Mouse (Mus musculus) heart, postnatal 0 days (tissue): ENCODE measurements at regions not wholly inside any gene's neighbourhood (a gene's known extent, or its start where the extent isn't known, plus 50 kb on each side); places are given as distances from the start of the nearest gene placed in this dataset.

Source experiments
- CTCF ChIP-seq: IDR thresholded peaks from 2 replicates; pipeline ENCODE4 v1.5.1; 2016; ENCODE audit warnings: antibody characterized with exemption, control low read depth, low read depth
- EP300 ChIP-seq: IDR thresholded peaks from 2 replicates; pipeline ENCODE4 v1.6.1; 2016; ENCODE audit warnings: antibody characterized with exemption, low read depth

- no peak for TF ChIP-seq CTCF
- TF ChIP-seq EP300, result no peak
Measured at GRCm38 (mm10) chr3:144284326-144284725, 79.3 kb upstream of the Lmo4 start.
